Mouse (Mus musculus) retina, embryonic 14.5 days (tissue): ENCODE measurements around the gene Scgb2b2.

Experiments
- DNase-seq: peaks from one replicate; pipeline ENCODE4 v3.0.0-alpha.2; 2015; ENCODE audit warnings: low spot score

The Scgb2b2 gene

GRCm38 (mm10) chr7:31290208-31290607 is at the start of gene Scgb2b2:
TSS of gene Scgb2b2 (plus strand) at chr7:31290508.
- no peak for DNase-seq

- no peak for DNase-seq
Measured at GRCm38 (mm10) chr7:31291721-31292120, 1.4 kb downstream of the Scgb2b2 start, which contains the start of gene Scgb1b2. TSS of gene Scgb1b2 (minus strand) at chr7:31291821.
